Mouse (Mus musculus) right cerebral cortex, postnatal 25 days (tissue): ENCODE results near the gene Gins1.
A peak's percentile ranks its signal among the peaks of the same experiment; 100 is the strongest.
"Not testable (repeated sequence)": the region's sequence is repeated elsewhere in the genome, so short reads cannot be mapped to it uniquely, and the experiment has no call there.

Source experiments
- DNase-seq: peaks from one replicate; pipeline ENCODE4 v3.0.0; 2022

The Gins1 gene

GRCm38 (mm10) chr2:150904936-150905450 is at the start of gene Gins1:
Gene Gins1, plus strand, starts transcription at chr2:150905400.
- no peak for DNase-seq

GRCm38 (mm10) chr2:150858724-150859487 is 46.3 kb upstream of the Gins1 start:
- DNase-seq = no peak

DNA sequence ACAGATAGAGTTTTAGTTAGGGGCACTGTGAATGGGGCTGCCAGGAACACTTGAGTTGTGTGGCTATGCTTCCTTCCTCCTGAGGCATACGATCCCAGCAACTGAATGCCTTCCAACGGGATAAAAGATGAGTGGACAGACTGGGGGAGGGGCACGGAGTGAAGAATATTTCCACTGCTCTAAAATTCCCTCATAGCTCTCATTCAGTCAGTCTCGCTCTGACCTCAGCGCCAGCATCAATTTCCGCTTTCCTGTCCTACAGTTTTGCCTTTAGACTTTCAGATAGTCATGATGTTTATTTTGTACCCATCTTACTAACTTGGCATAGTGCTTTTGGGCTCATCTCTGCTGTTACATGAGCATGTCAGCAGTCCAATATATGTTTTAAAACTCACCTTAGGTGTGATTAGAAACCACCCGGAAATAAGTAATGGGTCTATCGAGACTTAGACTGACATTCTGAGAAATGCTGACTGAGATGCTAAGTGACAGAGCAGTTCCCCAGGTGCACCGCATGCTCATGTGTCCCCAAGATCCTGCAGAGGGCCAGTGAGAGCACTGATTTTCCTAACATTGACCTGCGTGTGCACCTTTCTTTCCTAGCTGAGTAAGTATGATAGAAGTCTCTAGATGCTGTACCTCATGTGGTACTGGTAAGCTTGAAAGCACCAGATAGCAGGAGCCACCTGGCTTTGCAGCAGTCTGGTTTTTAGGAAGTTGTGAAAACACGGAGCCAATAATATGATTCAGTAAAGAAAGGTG is 45.3 kb upstream of the Gins1 start:
- DNase-seq = no peak

GRCm38 (mm10) chr2:150861128-150861527 is 44.1 kb upstream of the Gins1 start:
- no peak for DNase-seq

- no peak for DNase-seq
Observed at GRCm38 (mm10) chr2:150867021-150867420, 38.2 kb upstream of the Gins1 start.

DNA sequence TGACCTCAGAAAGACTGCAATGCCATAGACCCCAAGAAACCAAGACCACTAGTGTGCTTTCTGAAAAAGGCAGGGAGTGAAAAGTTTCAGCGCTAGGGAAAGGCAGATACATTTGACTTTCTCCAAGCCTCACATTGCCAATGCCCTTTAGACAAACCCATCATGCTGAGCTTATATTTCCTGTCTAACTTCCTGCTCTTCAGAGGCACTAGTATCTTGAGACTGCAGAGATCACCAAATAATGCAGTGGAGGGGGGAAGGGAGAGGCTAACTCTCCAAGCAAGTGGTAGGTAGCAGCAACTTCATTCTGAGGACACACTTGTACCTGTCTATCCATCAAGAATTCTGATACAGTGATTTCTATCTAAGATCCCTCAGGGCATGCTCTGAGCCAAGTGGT is 35.8 kb upstream of the Gins1 start:
- no peak for DNase-seq

DNA sequence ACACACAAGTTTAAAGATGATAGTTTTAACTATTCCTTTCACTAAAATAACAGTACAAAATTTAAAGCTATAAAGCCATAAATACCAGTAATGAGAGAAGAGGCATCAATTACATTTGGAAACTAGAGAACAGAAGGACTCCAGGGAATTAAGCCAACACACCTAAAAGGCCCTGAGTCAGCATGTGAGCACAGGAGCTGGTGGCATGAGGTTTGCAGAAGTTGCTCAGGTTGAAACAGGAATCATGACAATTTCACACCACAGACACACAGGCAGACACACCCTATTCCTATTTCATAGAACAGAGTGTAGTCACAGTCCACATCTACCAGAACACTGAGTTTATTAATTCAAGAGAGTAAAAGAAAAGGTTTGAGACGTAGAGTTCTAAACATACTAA is 30.7 kb upstream of the Gins1 start:
- no peak for DNase-seq

DNA sequence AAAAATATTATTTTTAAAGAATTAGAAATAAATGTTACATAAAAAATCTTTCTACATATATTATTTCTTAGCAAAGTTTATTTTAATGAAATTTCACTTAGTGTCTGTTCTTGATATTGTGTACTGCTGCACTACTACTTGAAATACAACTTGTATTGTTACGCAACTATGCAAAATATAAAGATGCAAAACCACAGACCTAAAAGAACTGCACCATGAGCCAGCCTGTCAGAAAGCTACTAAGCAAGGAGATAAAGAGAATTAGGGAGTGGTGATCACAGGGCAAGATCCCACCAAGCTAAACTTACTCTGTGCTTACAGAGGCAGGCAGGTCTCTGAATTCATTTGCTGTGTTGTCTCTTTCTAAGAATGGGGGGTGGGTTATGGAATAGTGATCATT is 30.0 kb upstream of the Gins1 start:
- DNase-seq = no peak

DNA sequence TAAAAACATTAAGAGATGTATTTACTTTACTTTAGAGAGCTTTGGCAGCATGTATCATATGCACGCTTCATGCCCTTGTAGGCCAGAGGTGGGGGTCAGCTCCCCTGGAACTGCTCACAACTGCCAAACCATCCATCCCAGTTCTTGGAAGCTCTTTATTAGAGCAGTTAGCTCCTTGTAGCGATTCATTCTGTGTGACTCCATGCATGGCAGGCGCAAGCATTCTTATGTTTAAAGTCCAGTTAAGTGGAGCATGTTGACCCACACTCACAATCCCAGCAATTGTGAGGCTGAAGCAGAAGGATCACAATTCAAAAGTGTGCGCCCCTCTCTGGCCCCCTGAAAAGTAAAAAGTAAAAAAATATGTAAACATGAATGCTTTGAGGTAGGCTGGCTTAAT is 27.6 kb upstream of the Gins1 start:
- no peak for DNase-seq

DNA sequence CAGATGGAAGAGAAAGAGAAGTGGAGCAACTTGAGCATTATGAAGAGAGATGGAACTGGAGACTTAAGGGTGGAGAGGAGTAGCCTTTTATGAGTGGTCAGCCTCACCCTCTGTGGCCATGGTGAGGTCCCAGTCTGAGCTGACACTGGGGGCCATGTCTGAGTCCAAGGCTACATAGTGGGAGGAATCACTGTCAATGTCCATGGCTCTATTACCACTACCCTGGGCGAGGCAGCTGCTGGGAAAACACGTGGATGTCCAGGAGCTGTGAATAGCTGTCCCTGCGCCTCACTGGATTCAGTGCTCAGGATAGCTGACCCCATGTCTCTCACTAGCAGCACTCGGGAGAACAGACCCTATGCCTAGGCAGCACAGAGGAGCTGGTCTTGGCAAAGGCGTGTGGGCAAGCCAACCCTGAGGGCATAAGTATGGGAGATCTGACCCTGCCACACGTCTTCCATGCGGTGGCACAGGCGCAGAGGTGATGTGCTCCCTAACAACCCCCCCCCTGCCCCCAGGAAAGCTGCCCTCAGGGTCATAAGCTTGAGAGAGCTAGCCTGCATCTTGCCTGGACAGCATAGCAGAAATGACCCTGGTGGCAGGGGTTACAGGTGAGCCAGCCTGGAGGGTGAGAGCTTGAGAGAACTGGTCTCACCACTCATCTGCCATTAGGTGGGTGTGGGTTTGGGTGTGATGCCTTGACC is 21.0 kb upstream of the Gins1 start:
- DNase-seq = no peak

DNA sequence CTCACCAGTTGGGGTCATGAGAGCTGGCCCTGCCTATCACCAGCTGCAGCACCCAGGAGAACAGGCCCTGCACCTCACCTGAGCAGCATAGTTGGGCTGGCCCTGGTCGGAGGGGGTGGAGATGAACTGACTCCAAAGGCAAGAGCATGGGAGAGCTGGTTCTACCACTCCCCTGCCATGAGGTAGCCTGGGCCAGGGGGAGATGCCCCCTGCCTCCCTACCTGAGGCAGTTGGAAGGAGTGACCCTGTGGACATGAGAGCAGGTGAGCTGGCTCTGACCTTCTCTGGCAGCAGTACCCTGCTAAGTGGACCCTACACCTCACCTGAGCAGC is 20.5 kb upstream of the Gins1 start:
- DNase-seq = no peak

DNA sequence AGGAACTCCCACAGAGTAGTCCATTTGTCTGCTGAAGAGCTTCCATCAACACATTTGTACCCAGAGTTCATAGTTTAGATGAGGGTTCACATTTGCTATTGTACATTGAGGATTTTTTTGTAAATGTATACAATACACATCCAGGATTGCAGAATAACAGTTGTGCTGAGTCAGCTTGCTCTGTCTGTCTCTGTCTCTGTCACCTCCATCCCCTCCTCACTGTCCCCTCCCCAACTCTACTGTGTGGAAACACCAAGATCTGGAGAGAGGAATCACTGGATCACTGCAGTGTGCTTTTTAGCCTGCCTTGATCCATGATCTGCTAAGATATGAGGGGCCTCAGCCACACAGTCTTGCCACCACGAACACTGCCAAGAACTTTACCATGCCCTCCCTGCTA is 19.4 kb upstream of the Gins1 start:
- no peak for DNase-seq

GRCm38 (mm10) chr2:150886315-150886714 is 18.9 kb upstream of the Gins1 start:
- DNase-seq = no peak

GRCm38 (mm10) chr2:150887370-150887769 is 17.8 kb upstream of the Gins1 start:
- DNase-seq = no peak

GRCm38 (mm10) chr2:150894617-150895267 is 10.5 kb upstream of the Gins1 start:
- DNase-seq = no peak

GRCm38 (mm10) chr2:150895691-150896252 is 9.4 kb upstream of the Gins1 start:
- no peak for DNase-seq

- DNase-seq = no peak
Observed at GRCm38 (mm10) chr2:150900341-150900740, 4.9 kb upstream of the Gins1 start.

GRCm38 (mm10) chr2:150902347-150902746 is 2.9 kb upstream of the Gins1 start:
- no peak for DNase-seq

GRCm38 (mm10) chr2:150904272-150904935 is 796 bp upstream of the Gins1 start, which contains the start of gene Abhd12:
Gene Abhd12, minus strand, starts transcription at chr2:150904741.
- peak; percentile 99 for DNase-seq

GRCm38 (mm10) chr2:150908881-150909280 is 3.7 kb downstream of the Gins1 start:
- DNase-seq = not testable (repeated sequence)

DNA sequence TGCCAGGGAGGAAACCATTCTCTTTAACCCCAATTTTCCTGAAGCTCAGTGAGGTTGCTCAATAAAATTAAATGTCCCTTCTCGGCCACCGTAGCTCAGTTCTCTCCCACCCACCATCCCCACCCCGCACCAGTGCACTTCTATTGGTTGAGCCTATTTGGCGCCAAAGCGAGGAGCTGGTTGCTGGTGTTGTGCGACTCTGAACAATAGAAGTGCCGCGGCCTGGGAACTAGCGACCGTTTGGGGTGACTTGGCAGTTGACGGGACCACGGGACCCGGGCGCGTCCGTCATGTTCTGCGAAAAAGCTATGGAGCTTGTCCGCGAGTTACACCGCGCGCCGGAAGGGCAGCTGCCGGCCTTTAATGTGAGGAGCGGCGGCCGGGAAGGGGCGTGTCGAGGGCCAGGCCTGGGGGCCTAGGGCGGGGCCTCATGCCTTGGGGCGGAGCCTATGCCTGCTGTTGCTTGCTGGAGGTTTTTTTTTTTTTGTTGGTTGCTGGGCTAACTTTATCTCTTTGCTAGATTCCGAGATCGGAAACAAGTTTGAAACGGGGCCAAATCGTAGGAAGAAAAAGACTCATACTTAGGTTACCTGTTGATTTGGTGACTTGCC is 4.3 kb downstream of the Gins1 start:
- peak; percentile 86 for DNase-seq
